Mouse (Mus musculus) C2C12 (cell line): ENCODE results near the gene Zswim3. TPM values are rescaled to one million over a fixed set of nuclear protein-coding genes. Genes with fewer than 3 reads are reported as not detected.

Source experiments
- H3K27me3 ChIP-seq: one replicate; pipeline ENCODE4 v1.6.1; 2011; ENCODE audit not compliant: control insufficient read depth, insufficient read depth, insufficient read length
- H3K36me3 ChIP-seq: one replicate; pipeline ENCODE4 v1.6.1; 2011; ENCODE audit not compliant: control insufficient read depth, insufficient read depth
- H3K4me3 ChIP-seq: one replicate; pipeline ENCODE4 v1.5.1; 2011; ENCODE audit warnings: mild to moderate bottlenecking, control low read depth; ENCODE audit not compliant: poor library complexity, insufficient read depth, severe bottlenecking
- H3K79me2 ChIP-seq: one replicate; pipeline ENCODE4 v1.6.1; 2011; ENCODE audit not compliant: control insufficient read depth, insufficient read depth
- H3K79me3 ChIP-seq: one replicate; pipeline ENCODE4 v1.6.1; 2011; ENCODE audit warnings: low read depth, control low read depth
- H3ac ChIP-seq: one replicate; pipeline ENCODE3; 2011; ENCODE audit warnings: low read depth; ENCODE audit not compliant: control insufficient read depth, insufficient read length
- CEBPB ChIP-seq: IDR thresholded peaks from one replicate; pipeline ENCODE4 v1.6.1; 2011; ENCODE audit warnings: low read depth, mild to moderate bottlenecking, control low read depth, moderate library complexity
- CTCF ChIP-seq: IDR thresholded peaks from one replicate; pipeline ENCODE4 v1.5.1; 2011; ENCODE audit not compliant: control insufficient read depth, insufficient read depth, insufficient read length
- FOSL1 ChIP-seq: IDR thresholded peaks from one replicate; pipeline ENCODE4 v1.8.0; 2011; ENCODE audit warnings: mild to moderate bottlenecking, low read length; ENCODE audit not compliant: poor library complexity, insufficient read depth, severe bottlenecking
- MAX ChIP-seq: IDR thresholded peaks from one replicate; pipeline ENCODE4 v1.6.1; 2011; ENCODE audit warnings: mild to moderate bottlenecking, control low read depth
- MYOD1 ChIP-seq: IDR thresholded peaks from one replicate; pipeline ENCODE4 v1.6.1; 2011; ENCODE audit warnings: low read depth; ENCODE audit not compliant: control insufficient read depth, insufficient read length
- MYOG ChIP-seq: IDR thresholded peaks from one replicate; pipeline ENCODE4 v1.6.1; 2011; ENCODE audit not compliant: control insufficient read depth, insufficient read length; ENCODE audit errors: extremely low read depth
- USF1 ChIP-seq: IDR thresholded peaks from one replicate; pipeline ENCODE4 v1.6.1; 2011; ENCODE audit warnings: low read depth, mild to moderate bottlenecking, control low read depth, moderate library complexity
- polyA plus RNA-seq: library from polyadenylated mRNA; unstranded; fragments of >200 nt; fragmentation: generic; extraction: Trizol; gene quantifications from one replicate; pipeline ENCODE4 v1.2.1, GENCODE M21; 2012; ENCODE audit warnings: missing spikeins

The Zswim3 gene
- polyA plus RNA-seq, 1 experiment: 2.9 TPM

- Histone ChIP-seq H3K27me3 (no peaks in the 10 kb centered on the region), H3K79me2 (no peaks in the 10 kb centered on the region), H3ac (no peak overlapping the region), H3K79me3 (no peaks in the 10 kb centered on the region), H3K4me3 (no peak overlapping the region), H3K36me3 (peaks cover 85% of the 10 kb centered on the region)
- TF ChIP-seq FOSL1 (no peak), MYOD1 (no peak), MYOG (no peak), CEBPB (no peak), MAX (no peak), CTCF (no peak)
Observed at GRCm38 (mm10) chr2:164761971-164762370, 42.9 kb upstream of the Zswim3 start.

GRCm38 (mm10) chr2:164762593-164762992 lies 42.3 kb upstream of the Zswim3 start:
- no peaks in the 10 kb centered on the region for H3K27me3 ChIP-seq
- TF ChIP-seq FOSL1: no peak
- no peak for TF ChIP-seq USF1
- no peak for TF ChIP-seq MYOG
- TF ChIP-seq MAX: no peak
- TF ChIP-seq CTCF: no peak
- no peak for TF ChIP-seq CEBPB
- no peak for TF ChIP-seq MYOD1
- no peak overlapping the region for H3K4me3 ChIP-seq
- no peak overlapping the region for H3ac ChIP-seq
- no peaks in the 10 kb centered on the region for H3K79me3 ChIP-seq
- H3K36me3 ChIP-seq: peaks cover 82% of the 10 kb centered on the region
- H3K79me2 ChIP-seq: no peaks in the 10 kb centered on the region

- H3K79me3 ChIP-seq: peaks cover 10% of the 10 kb centered on the region
- H3K4me3 ChIP-seq: no peak overlapping the region
- TF ChIP-seq MYOG (no peak), FOSL1 (no peak), MYOD1 (no peak), CTCF (no peak), CEBPB (no peak), MAX (no peak), USF1 (no peak)
- peaks cover 64% of the 10 kb centered on the region for H3K36me3 ChIP-seq
- H3K27me3 ChIP-seq: no peaks in the 10 kb centered on the region
- peaks cover 12% of the 10 kb centered on the region for H3K79me2 ChIP-seq
- no peak overlapping the region for H3ac ChIP-seq
Observed at GRCm38 (mm10) chr2:164765841-164766240, 39.1 kb upstream of the Zswim3 start.

GRCm38 (mm10) chr2:164767812-164768540 lies 36.9 kb upstream of the Zswim3 start:
- H3ac ChIP-seq: no peak overlapping the region
- peaks cover 31% of the 10 kb centered on the region for H3K79me2 ChIP-seq
- H3K79me3 ChIP-seq: peaks cover 20% of the 10 kb centered on the region
- H3K36me3 ChIP-seq: peaks cover 64% of the 10 kb centered on the region
- no peaks in the 10 kb centered on the region for H3K27me3 ChIP-seq
- TF ChIP-seq USF1: no peak
- TF ChIP-seq MYOG: no peak
- no peak for TF ChIP-seq FOSL1
- no peak for TF ChIP-seq MAX
- no peak for TF ChIP-seq MYOD1
- TF ChIP-seq CEBPB: no peak
- TF ChIP-seq CTCF: no peak
- no peak overlapping the region for H3K4me3 ChIP-seq

- H3ac ChIP-seq: peak within 1 kb of the TSS; percentile 98
- H3K36me3 ChIP-seq: peaks cover 64% of the 10 kb centered on the region
- H3K79me2 ChIP-seq: peaks cover 31% of the 10 kb centered on the region
- no peaks in the 10 kb centered on the region for H3K27me3 ChIP-seq
- peaks cover 20% of the 10 kb centered on the region for H3K79me3 ChIP-seq
- H3K4me3 ChIP-seq: peak within 1 kb of the TSS; percentile 99
- TF ChIP-seq CEBPB (no peak), FOSL1 (no peak), MYOD1 (no peak), CTCF (peak; percentile 6), USF1 (no peak), MAX (peak; percentile 77), MYOG (no peak)
Observed at GRCm38 (mm10) chr2:164769258-164770037, 35.5 kb upstream of the Zswim3 start, which contains the start of gene Ube2c. Ube2c (plus strand) TSS chr2:164769898.
